In genomic region chr19:24848844-24849243, GRCm38 (mm10) we compare ENCODE assay signal across 32 mouse cellular contexts. TPM values are rescaled to one million over a fixed set of nuclear protein-coding genes. Genes with fewer than 3 reads are reported as not detected.
DNase-seq lines count a peak whose midpoint lies in the region; ATAC-seq and TF ChIP-seq lines count a peak whose summit lies in the region.
"Had no signal": no experiment of that assay in that cellular context is flagged by ENCODE, and none has a peak within 500 bp of the region (broad histone marks: within the 10 kb centered on the region; RNA-seq: fewer than 3 reads in every experiment).

No protein-coding gene starts in this region.

- H3K36me3 ChIP-seq in heart, embryonic 11.5 days (ENCODE audit: control insufficient read depth, insufficient read depth, low read length) = no peaks in the 10 kb centered on the region
- no peaks in the 10 kb centered on the region for H3K36me3 ChIP-seq in embryonic facial prominence, embryonic 10.5 days (replicated peaks)
- H3K36me3 ChIP-seq in myocyte (ENCODE audit: control insufficient read depth, insufficient read depth) = no peaks in the 10 kb centered on the region
- H3K36me3 ChIP-seq: embryonic facial prominence, embryonic 15.5 days; G1E; hindbrain, embryonic 10.5 days; limb, embryonic 13.5 days; liver, embryonic 12.5 days had no signal

- H3K9ac ChIP-seq in heart, embryonic 11.5 days (ENCODE audit: low read depth, low read length) = no peak overlapping the region
- H3K9ac ChIP-seq: embryonic facial prominence, embryonic 15.5 days; limb, embryonic 13.5 days; liver, embryonic 12.5 days had no signal

- no peaks in the 10 kb centered on the region for H3K79me2 ChIP-seq in myocyte (ENCODE audit: control insufficient read depth, insufficient read depth)

- DNase-seq in heart, adult 11 months = peak; percentile 88
- peak; percentile 27 for DNase-seq in left cerebral cortex, postnatal 4 days
- no peak for DNase-seq in left cerebral cortex, adult 2 months (ENCODE audit: extremely low spot score in 1 of 2, low spot score in 2 of 2)
- no peak for DNase-seq in embryonic facial prominence, embryonic 10.5 days (ENCODE audit: low spot score)
- no peak for DNase-seq in Muller cell, postnatal 12 days (ENCODE audit: inconsistent ontology term)
- DNase-seq in adrenal gland, postnatal 10 days = no peak
- DNase-seq: adrenal gland, adult 2 months; B cell, adult 2 months; cerebellum, adult 18-20 months; cerebellum, postnatal 25 days; gastrocnemius, postnatal 14 days; lung, adult 2 months; lung, postnatal 36 days; right cerebral cortex, postnatal 4 days had no signal

- peaks cover 31% of the 10 kb centered on the region for H3K4me1 ChIP-seq in heart, embryonic 11.5 days (ENCODE audit: control insufficient read depth, insufficient read depth, low read length)
- peaks cover 39% of the 10 kb centered on the region for H3K4me1 ChIP-seq in embryonic facial prominence, embryonic 10.5 days
- H3K4me1 ChIP-seq: liver, embryonic 12.5 days had no signal

- H3K4me3 ChIP-seq in heart, embryonic 11.5 days (ENCODE audit: low read depth, low read length) = no peak overlapping the region
- no peak overlapping the region for H3K4me3 ChIP-seq in left cerebral cortex, adult 2 months
- H3K4me3 ChIP-seq in embryonic facial prominence, embryonic 10.5 days = no peak overlapping the region
- no peak overlapping the region for H3K4me3 ChIP-seq in myocyte
- H3K4me3 ChIP-seq: embryonic facial prominence, embryonic 15.5 days; heart, embryonic 10.5 days; hindbrain, embryonic 10.5 days; limb, embryonic 13.5 days; liver, embryonic 12.5 days had no signal

- intact Hi-C loops in left cerebral cortex, postnatal 4 days (cut with DNase I) = no loop called here
- intact Hi-C loops in left cerebral cortex, adult 2 months (cut with DNase I) = no loop called here

- ATAC-seq in heart, embryonic 11.5 days (replicated peaks; ENCODE audit: insufficient number of reproducible peaks, low FRiP score, low TSS enrichment) = no peak
- ATAC-seq: forebrain, embryonic 14.5 days; liver, embryonic 12.5 days; midbrain, embryonic 16.5 days had no signal

- no peak overlapping the region for H3ac ChIP-seq in myocyte (ENCODE audit: control insufficient read depth, insufficient read length)

- no peak for TF ChIP-seq CTCF in left cerebral cortex, adult 2 months (IDR thresholded peaks at IDR 0.05)

- H3K9me3 ChIP-seq in heart, embryonic 11.5 days (replicated peaks; ENCODE audit: control insufficient read depth, low read length) = no peaks in the 10 kb centered on the region
- no peaks in the 10 kb centered on the region for H3K9me3 ChIP-seq in embryonic facial prominence, embryonic 10.5 days
- H3K9me3 ChIP-seq: embryonic facial prominence, embryonic 15.5 days; G1E; heart, embryonic 10.5 days; hindbrain, embryonic 10.5 days; limb, embryonic 13.5 days; liver, embryonic 12.5 days had no signal

- H3K4me2 ChIP-seq in heart, embryonic 11.5 days = no peak overlapping the region
- peak overlapping the region; percentile 42 for H3K4me2 ChIP-seq in myocyte (ENCODE audit: low read depth)
- H3K4me2 ChIP-seq: embryonic facial prominence, embryonic 15.5 days; limb, embryonic 13.5 days; liver, embryonic 12.5 days had no signal

- H3K27ac ChIP-seq in heart, embryonic 11.5 days (ENCODE audit: low read depth, low read length) = no peak overlapping the region
- H3K27ac ChIP-seq in left cerebral cortex, adult 2 months = no peak overlapping the region
- 0 out of 2 replicates have a peak overlapping the region, but pooled peaks have one; percentile 19 for H3K27ac ChIP-seq in embryonic facial prominence, embryonic 10.5 days (replicated peaks)
- H3K27ac ChIP-seq: embryonic facial prominence, embryonic 15.5 days; heart, embryonic 10.5 days; hindbrain, embryonic 10.5 days; kidney, postnatal 0 days; limb, embryonic 13.5 days; liver, embryonic 12.5 days had no signal

- 86% methylated on average over 2 of the region's 2 CpGs for WGBS in heart, embryonic 11.5 days (ENCODE audit: insufficient replicate concordance)
- WGBS in embryonic facial prominence, embryonic 10.5 days = 92% methylated on average over 2 of the region's 2 CpGs

- no peak for TF ChIP-seq POLR2A in myocyte (IDR thresholded peaks at IDR 0.05; ENCODE audit: insufficient read length, low read depth)

- no peaks in the 10 kb centered on the region for H3K27me3 ChIP-seq in heart, embryonic 11.5 days (ENCODE audit: control insufficient read depth, insufficient read depth, low read length)
- no peaks in the 10 kb centered on the region for H3K27me3 ChIP-seq in embryonic facial prominence, embryonic 10.5 days (replicated peaks; ENCODE audit: low read depth, poor library complexity, severe bottlenecking)
- H3K27me3 ChIP-seq in myocyte (ENCODE audit: control insufficient read depth, insufficient read depth, insufficient read length) = no peaks in the 10 kb centered on the region
- H3K27me3 ChIP-seq: CH12.LX; embryonic facial prominence, embryonic 15.5 days had no signal

TF ChIP-seq in myocyte, 11 proteins besides CTCF, POLR2A, EP300 and RAD21:
- TF ChIP-seq MAX (IDR thresholded peaks at IDR 0.05; ENCODE audit: low read depth) = no peak
- TF ChIP-seq POLR2AphosphoS2 (IDR thresholded peaks at IDR 0.05; ENCODE audit: insufficient read length, low read depth) = no peak
- TF ChIP-seq CEBPB (IDR thresholded peaks at IDR 0.05; ENCODE audit: insufficient read depth, poor library complexity, severe bottlenecking) = 0 out of 2 replicates have a peak, but pooled peaks have one; percentile 0
- no peak for TF ChIP-seq SRF (IDR thresholded peaks at IDR 0.05; ENCODE audit: control insufficient read depth, insufficient read length, low read depth)
- TF ChIP-seq MYOG (IDR thresholded peaks at IDR 0.05; ENCODE audit: control insufficient read depth in 1 of 3, insufficient read depth in 1 of 3, insufficient read length in 2 of 3, low read depth in 2 of 3) = peak; percentile 89 to 94 (median 94)
- peak; percentile 80 to 91 (median 90) for TF ChIP-seq MYOD1 (IDR thresholded peaks at IDR 0.05; ENCODE audit: control insufficient read depth in 1 of 3, insufficient read length in 2 of 3, low read depth in 2 of 3)
- no peak for TF ChIP-seq REST (IDR thresholded peaks at IDR 0.05; ENCODE audit: insufficient read depth, insufficient read length)
- no peak for TF ChIP-seq E2F4 (IDR thresholded peaks at IDR 0.05; ENCODE audit: insufficient read depth)
- peak; percentile 93 for TF ChIP-seq TCF12 (IDR thresholded peaks at IDR 0.05; ENCODE audit: insufficient read depth, poor library complexity, severe bottlenecking)
- TF ChIP-seq TCF3 (IDR thresholded peaks at IDR 0.05; ENCODE audit: insufficient read length, low read depth) = peak; percentile 91
- TF ChIP-seq USF1 (IDR thresholded peaks at IDR 0.05; ENCODE audit: low read depth) = no peak

RNA-seq across cellular contexts. Expression of gene Pgm5, which starts 12.8 kb away (rescaled TPM):
- polyA plus RNA-seq in heart, embryonic 11.5 days (2014; fragmentation: Nextera tagmentation; extraction: Ambion mirVana) = 5.3 and 6.3 TPM in 2 replicates
- total RNA-seq in left cerebral cortex, postnatal 4 days (2021) = 1 to 10 TPM; 5.0 to 7.2 TPM
- total RNA-seq in left cerebral cortex, adult 2 months (2021) = 1 to 10 TPM; 6.2 to 6.3 TPM
- 0.10 and 0.24 TPM in 2 replicates for polyA plus RNA-seq in embryonic facial prominence, embryonic 10.5 days (2016; fragmentation: Nextera tagmentation; extraction: Ambion mirVana)
- 68.6 TPM for polyA plus RNA-seq in myocyte (2012; fragmentation: generic; extraction: Trizol)
- total RNA-seq in adrenal gland, postnatal 10 days (2021) = 10 to 100 TPM; 47.4 to 48.7 TPM
- total RNA-seq: CH12.LX; megakaryocyte-erythroid progenitor cell, adult 5-6 weeks had no signal
- polyA plus RNA-seq: G1E had no signal

RNA-seq across cellular contexts. Expression of gene Gm10053, which starts 26.6 kb away (rescaled TPM):
- polyA plus RNA-seq in heart, embryonic 11.5 days (2014; fragmentation: Nextera tagmentation; extraction: Ambion mirVana) = 642 and 698 TPM in 2 replicates
- 100 to 1,000 TPM; 136 to 140 TPM for total RNA-seq in left cerebral cortex, postnatal 4 days (2021)
- total RNA-seq in left cerebral cortex, adult 2 months (2021) = 100 to 1,000 TPM; 185 to 197 TPM
- polyA plus RNA-seq in embryonic facial prominence, embryonic 10.5 days (2016; fragmentation: Nextera tagmentation; extraction: Ambion mirVana) = 316 and 320 TPM in 2 replicates
- polyA plus RNA-seq in myocyte (2012; fragmentation: generic; extraction: Trizol) = 160 TPM
- total RNA-seq in adrenal gland, postnatal 10 days (2021) = 100 to 1,000 TPM; 680 to 715 TPM

RNA-seq across cellular contexts. Expression of gene Foxd4, which starts 52.2 kb away (rescaled TPM):
- polyA plus RNA-seq in heart, embryonic 11.5 days (2014; fragmentation: Nextera tagmentation; extraction: Ambion mirVana) = not detected in 2 replicates
- not detected for total RNA-seq in left cerebral cortex, postnatal 4 days (2021)
- total RNA-seq in left cerebral cortex, adult 2 months (2021) = not detected
- not detected in 2 replicates for polyA plus RNA-seq in embryonic facial prominence, embryonic 10.5 days (2016; fragmentation: Nextera tagmentation; extraction: Ambion mirVana)
- polyA plus RNA-seq in myocyte (2012; fragmentation: generic; extraction: Trizol) = not detected
- total RNA-seq in adrenal gland, postnatal 10 days (2021) = not detected
- total RNA-seq: adrenal gland, adult 2 months; CH12.LX; G1E; gastrocnemius, postnatal 14 days; layer of hippocampus, postnatal 14 days; megakaryocyte-erythroid progenitor cell, adult 5-6 weeks had no signal
- polyA plus RNA-seq: adrenal gland, adult 2 months; embryonic facial prominence, embryonic 15.5 days; forebrain, embryonic 14.5 days; frontal cortex, adult 2 months; G1E; heart, embryonic 10.5 days; heart, postnatal 0 days; kidney, postnatal 0 days; limb, embryonic 13.5 days; liver, embryonic 12.5 days; neural tube, embryonic 14.5 days; thymus, postnatal 0 days had no signal

Comparison
In these comparisons a context has a peak if more than half of its experiments do, and no peak if none do; other contexts are left out.
1. DNase-seq: peak in heart, adult 11 months (single experiment) and left cerebral cortex, postnatal 4 days (single experiment); none in left cerebral cortex, adult 2 months (0 of 2), embryonic facial prominence, embryonic 10.5 days (single experiment), Muller cell, postnatal 12 days (single experiment) and adrenal gland, postnatal 10 days (single experiment).
2. RNA of gene Pgm5, which starts 12.8 kb away (total RNA-seq): 47.4 to 48.7 TPM in adrenal gland, postnatal 10 days; 5.0 to 7.2 TPM in left cerebral cortex, postnatal 4 days and 6.2 to 6.3 TPM in left cerebral cortex, adult 2 months; every median in the first group is over 4 times any median in the second.